Mouse (Mus musculus): ENCODE data around the gene Plpp7. TPM values are rescaled to one million over a fixed set of nuclear protein-coding genes. Genes with fewer than 3 reads are reported as not detected.

Gene Plpp7
- polyA plus RNA-seq, 2 experiments: 1.1 to 1.4 TPM

- Histone ChIP-seq H3K4me1 (replicated peaks; ENCODE audit: control insufficient read depth in 2 of 2, insufficient read depth in 2 of 2, low read length in 1 of 2) (peaks cover 10 to 20% of the 10 kb centered on the region in 2 experiments), H3K4me2 (ENCODE audit: low read depth) (no peak overlapping the region), H3K9me3 (ENCODE audit: control insufficient read depth, low read length) (no peaks in the 10 kb centered on the region), H3K27ac (no peak overlapping the region), H3K27me3 (ENCODE audit: control insufficient read depth, insufficient read depth, low read length) (no peaks in the 10 kb centered on the region), H3K9ac (replicated peaks) (no peak overlapping the region), H3K4me3 (ENCODE audit: insufficient read depth in 1 of 2, low read depth in 2 of 2, low read length in 2 of 2) (no peak overlapping the region), H3K36me3 (replicated peaks; ENCODE audit: control insufficient read depth, insufficient read depth, low read depth) (peaks cover 9% of the 10 kb centered on the region)
- TF ChIP-seq EP300 (IDR thresholded peaks at IDR 0.05; ENCODE audit: low read depth): no peak
- TF ChIP-seq CTCF (IDR thresholded peaks at IDR 0.05; ENCODE audit: low read depth): no peak
- DNase-seq (ENCODE audit: low read depth in 3 of 3, low spot score in 3 of 3): no peak
- ATAC-seq (ENCODE audit: insufficient read depth): no peak
- 63% methylated on average over 7 of the region's 7 CpGs for WGBS (ENCODE audit: insufficient replicate concordance)
These were observed 39.9 kb upstream of the Plpp7 start for GRCm38 (mm10) chr2:32055357-32055965.

GRCm38 (mm10) chr2:32056524-32056923 is 38.8 kb upstream of the Plpp7 start:
- H3K4me1 ChIP-seq (replicated peaks; ENCODE audit: control insufficient read depth in 2 of 2, insufficient read depth in 2 of 2, low read length in 1 of 2): peaks cover 19 to 31% of the 10 kb centered on the region in 2 experiments
- H3K9me3 ChIP-seq (ENCODE audit: control insufficient read depth, low read length): no peaks in the 10 kb centered on the region
- peaks cover 9% of the 10 kb centered on the region for H3K36me3 ChIP-seq (replicated peaks; ENCODE audit: control insufficient read depth, insufficient read depth, low read depth)
- no peak for ATAC-seq (ENCODE audit: insufficient read depth)
- H3K27ac ChIP-seq: no peak overlapping the region
- H3K27me3 ChIP-seq (ENCODE audit: control insufficient read depth, insufficient read depth, low read length): no peaks in the 10 kb centered on the region
- TF ChIP-seq CTCF (IDR thresholded peaks at IDR 0.05; ENCODE audit: low read depth): no peak
- no peak for TF ChIP-seq EP300 (IDR thresholded peaks at IDR 0.05; ENCODE audit: low read depth)
- no peak overlapping the region for H3K4me2 ChIP-seq (ENCODE audit: low read depth)
- 78% methylated on average over 10 of the region's 10 CpGs for WGBS (ENCODE audit: insufficient replicate concordance)
- H3K4me3 ChIP-seq (ENCODE audit: insufficient read depth in 1 of 2, low read depth in 2 of 2, low read length in 2 of 2): no peak overlapping the region
- DNase-seq (ENCODE audit: low read depth in 3 of 3, low spot score in 3 of 3): no peak
- H3K9ac ChIP-seq (replicated peaks): no peak overlapping the region

GRCm38 (mm10) chr2:32057360-32057759 is 38.0 kb upstream of the Plpp7 start:
- Histone ChIP-seq H3K27me3 (ENCODE audit: control insufficient read depth, insufficient read depth, low read length) (no peaks in the 10 kb centered on the region), H3K9ac (replicated peaks) (no peak overlapping the region), H3K4me3 (ENCODE audit: insufficient read depth in 1 of 2, low read depth in 2 of 2, low read length in 2 of 2) (no peak overlapping the region), H3K27ac (no peak overlapping the region), H3K36me3 (replicated peaks; ENCODE audit: control insufficient read depth, insufficient read depth, low read depth) (peaks cover 2% of the 10 kb centered on the region), H3K4me2 (ENCODE audit: low read depth) (no peak overlapping the region), H3K9me3 (ENCODE audit: control insufficient read depth, low read length) (no peaks in the 10 kb centered on the region), H3K4me1 (replicated peaks; ENCODE audit: control insufficient read depth in 2 of 2, insufficient read depth in 2 of 2, low read length in 1 of 2) (peaks cover 28 to 39% of the 10 kb centered on the region in 2 experiments)
- ATAC-seq (ENCODE audit: insufficient read depth) (no peak), DNase-seq (ENCODE audit: low read depth in 3 of 3, low spot score in 3 of 3) (no peak)
- WGBS (ENCODE audit: insufficient replicate concordance): 27% methylated on average over 2 of the region's 2 CpGs
- TF ChIP-seq CTCF (IDR thresholded peaks at IDR 0.05; ENCODE audit: low read depth) (no peak), EP300 (IDR thresholded peaks at IDR 0.05; ENCODE audit: low read depth) (no peak)

GRCm38 (mm10) chr2:32057794-32058193 is 37.5 kb upstream of the Plpp7 start:
- Histone ChIP-seq H3K4me1 (replicated peaks; ENCODE audit: control insufficient read depth in 2 of 2, insufficient read depth in 2 of 2, low read length in 1 of 2) (peaks cover 32 to 43% of the 10 kb centered on the region in 2 experiments), H3K27ac (no peak overlapping the region), H3K4me3 (ENCODE audit: insufficient read depth in 1 of 2, low read depth in 2 of 2, low read length in 2 of 2) (no peak overlapping the region), H3K36me3 (replicated peaks; ENCODE audit: control insufficient read depth, insufficient read depth, low read depth) (no peaks in the 10 kb centered on the region), H3K9me3 (ENCODE audit: control insufficient read depth, low read length) (no peaks in the 10 kb centered on the region), H3K9ac (replicated peaks) (no peak overlapping the region), H3K27me3 (ENCODE audit: control insufficient read depth, insufficient read depth, low read length) (no peaks in the 10 kb centered on the region), H3K4me2 (ENCODE audit: low read depth) (no peak overlapping the region)
- DNase-seq (ENCODE audit: low read depth in 3 of 3, low spot score in 3 of 3): no peak
- no peak for ATAC-seq (ENCODE audit: insufficient read depth)
- WGBS (ENCODE audit: insufficient replicate concordance): 74% methylated on average over 4 of the region's 4 CpGs
- no peak for TF ChIP-seq EP300 (IDR thresholded peaks at IDR 0.05; ENCODE audit: low read depth)
- no peak for TF ChIP-seq CTCF (IDR thresholded peaks at IDR 0.05; ENCODE audit: low read depth)

- H3K27me3 ChIP-seq (ENCODE audit: control insufficient read depth, insufficient read depth, low read length): no peaks in the 10 kb centered on the region
- H3K4me2 ChIP-seq (ENCODE audit: low read depth): no peak overlapping the region
- no peaks in the 10 kb centered on the region for H3K36me3 ChIP-seq (replicated peaks; ENCODE audit: control insufficient read depth, insufficient read depth, low read depth)
- H3K4me1 ChIP-seq (replicated peaks; ENCODE audit: control insufficient read depth in 2 of 2, insufficient read depth in 2 of 2, low read length in 1 of 2): peaks cover 37 to 47% of the 10 kb centered on the region in 2 experiments
- ATAC-seq (ENCODE audit: insufficient read depth) (no peak), DNase-seq (ENCODE audit: low read depth in 3 of 3, low spot score in 3 of 3) (no peak)
- WGBS (ENCODE audit: insufficient replicate concordance): 79% methylated on average over 9 of the region's 9 CpGs
- H3K9me3 ChIP-seq (ENCODE audit: control insufficient read depth, low read length): no peaks in the 10 kb centered on the region
- H3K9ac ChIP-seq (replicated peaks): no peak overlapping the region
- H3K27ac ChIP-seq: no peak overlapping the region
- H3K4me3 ChIP-seq (ENCODE audit: insufficient read depth in 1 of 2, low read depth in 2 of 2, low read length in 2 of 2): no peak overlapping the region
- TF ChIP-seq CTCF (IDR thresholded peaks at IDR 0.05; ENCODE audit: low read depth) (no peak), EP300 (IDR thresholded peaks at IDR 0.05; ENCODE audit: low read depth) (no peak)
These were observed 37.1 kb upstream of the Plpp7 start for GRCm38 (mm10) chr2:32058241-32058640.

Data from liver, embryonic 14.5 days (tissue).